Mouse (Mus musculus) limb, embryonic 12.5 days (tissue): ENCODE measurements around the gene Cfap61. TPM values are rescaled to one million over a fixed set of nuclear protein-coding genes. Genes with fewer than 3 reads are reported as not detected.

Source experiments
- ATAC-seq: fragments of 200-750 bp; cut with Nextera tagmentation; 2 replicates; pipeline ENCODE4 v1.8.0; 2017; ENCODE audit warnings: low read depth, moderate TSS enrichment; ENCODE audit not compliant: insufficient number of reproducible peaks, insufficient read depth, low FRiP score, low TSS enrichment
- H3K27ac ChIP-seq: fragments of 300-500 bp; sonication (generic); 2 replicates; pipeline ENCODE4 v1.5.1; 2016; ENCODE audit warnings: mild to moderate bottlenecking, moderate library complexity
- H3K27me3 ChIP-seq: fragments of 300-500 bp; sonication (generic); 2 replicates; pipeline ENCODE4 v1.6.1; 2016; ENCODE audit warnings: mild to moderate bottlenecking, moderate library complexity
- H3K36me3 ChIP-seq: fragments of 300-500 bp; sonication (generic); 2 replicates; pipeline ENCODE4 v1.6.1; 2016; ENCODE audit warnings: mild to moderate bottlenecking, moderate library complexity
- H3K4me1 ChIP-seq: fragments of 300-500 bp; sonication (generic); replicated peaks from 2 replicates; pipeline ENCODE4 v1.6.1; 2016
- H3K4me2 ChIP-seq: fragments of 300-500 bp; sonication (generic); 2 replicates; pipeline ENCODE4 v1.6.1; 2016; ENCODE audit warnings: mild to moderate bottlenecking, moderate library complexity
- H3K4me3 ChIP-seq: fragments of 300-500 bp; sonication (generic); replicated peaks from 2 replicates; pipeline ENCODE4 v1.5.1; 2016; ENCODE audit warnings: mild to moderate bottlenecking
- H3K9ac ChIP-seq: fragments of 300-500 bp; sonication (generic); replicated peaks from 2 replicates; pipeline ENCODE4 v1.6.1; 2016; ENCODE audit warnings: mild to moderate bottlenecking, moderate library complexity
- H3K9me3 ChIP-seq: fragments of 300-500 bp; sonication (generic); 2 replicates; pipeline ENCODE4 v1.6.1; 2016; ENCODE audit warnings: mild to moderate bottlenecking, moderate library complexity
- WGBS: fragments of 180-500 bp; shearing (Covaris S2); methylation state at CpG from one replicate; pipeline ENCODE4 v1.1.7; 2016; 5-methylcytosine and 5-hydroxymethylcytosine counted together
- polyA plus RNA-seq: library from polyadenylated mRNA; unstranded; fragments of >200 nt; fragmentation: Nextera tagmentation; extraction: Ambion mirVana; gene quantifications from 2 replicates; pipeline ENCODE4 v1.2.1, GENCODE M21; 2016

Cfap61 gene
- polyA plus RNA-seq, 1 experiment from 2014 or later = 0.21 TPM

GRCm38 (mm10) chr2:145950239-145950638 lies 15.7 kb downstream of the Cfap61 start:
- 15% methylated on average over 10 of the region's 10 CpGs for WGBS
- no peak for ATAC-seq

GRCm38 (mm10) chr2:145952726-145953125 lies 18.1 kb downstream of the Cfap61 start:
- H3K4me1 ChIP-seq = peaks cover 14% of the 10 kb centered on the region; the same call in 1 of the 2 replicates
- WGBS = 70% methylated on average over 5 of the region's 5 CpGs
- no peak overlapping the region for H3K27ac ChIP-seq
- no peak overlapping the region for H3K4me2 ChIP-seq
- H3K9ac ChIP-seq = no peak overlapping the region
- H3K27me3 ChIP-seq = 0 out of 2 replicates have a peak, but pooled peaks cover 6% of the 10 kb centered on the region
- no peak for ATAC-seq
- no peaks in the 10 kb centered on the region for H3K9me3 ChIP-seq
- H3K36me3 ChIP-seq = no peaks in the 10 kb centered on the region
- H3K4me3 ChIP-seq = no peak overlapping the region

More at GRCm38 (mm10) chr2:145950239-145950638, 15.7 kb downstream of the Cfap61 start:
- Histone ChIP-seq H3K4me2 (no peak overlapping the region), H3K27me3 (0 out of 2 replicates have a peak, but pooled peaks cover 6% of the 10 kb centered on the region), H3K9ac (no peak overlapping the region), H3K27ac (no peak overlapping the region), H3K4me3 (no peak overlapping the region), H3K36me3 (no peaks in the 10 kb centered on the region), H3K4me1 (peaks cover 14% of the 10 kb centered on the region; the same call in 1 of the 2 replicates), H3K9me3 (no peaks in the 10 kb centered on the region)

DNA sequence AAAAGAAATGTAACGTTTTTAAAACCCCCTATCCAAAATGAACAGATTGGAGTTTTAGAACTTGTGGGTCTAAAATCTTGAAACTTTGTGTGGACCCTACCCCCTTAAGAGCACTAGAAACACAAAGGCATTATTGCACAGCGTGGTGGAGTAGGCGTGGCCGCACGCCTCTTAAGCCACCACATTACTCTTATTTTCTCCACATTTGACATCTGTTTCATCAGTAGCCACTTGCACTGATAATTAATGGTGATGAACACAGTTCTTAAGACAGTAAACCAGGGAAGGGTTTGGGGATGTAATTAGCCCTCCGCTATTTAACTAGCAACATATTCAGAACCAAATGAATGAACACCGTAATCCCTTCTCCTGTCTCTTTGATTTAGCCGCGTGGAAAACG lies 21.3 kb downstream of the Cfap61 start:
- peaks cover under 1% of the 10 kb centered on the region; the same call in 1 of the 2 replicates for H3K4me1 ChIP-seq
- H3K4me3 ChIP-seq = no peak overlapping the region
- H3K27ac ChIP-seq = no peak overlapping the region
- H3K9ac ChIP-seq = no peak overlapping the region
- 0 out of 2 replicates have a peak, but pooled peaks cover 2% of the 10 kb centered on the region for H3K27me3 ChIP-seq
- no peak for ATAC-seq
- no peak overlapping the region for H3K4me2 ChIP-seq
- H3K9me3 ChIP-seq = no peaks in the 10 kb centered on the region
- 59% methylated on average over 10 of the region's 10 CpGs for WGBS
- H3K36me3 ChIP-seq = no peaks in the 10 kb centered on the region

GRCm38 (mm10) chr2:145956318-145956717 lies 21.7 kb downstream of the Cfap61 start:
- Histone ChIP-seq H3K27ac (no peak overlapping the region), H3K36me3 (no peaks in the 10 kb centered on the region), H3K27me3 (0 out of 2 replicates have a peak, but pooled peaks cover 2% of the 10 kb centered on the region), H3K9ac (no peak overlapping the region), H3K9me3 (no peaks in the 10 kb centered on the region), H3K4me3 (no peak overlapping the region), H3K4me1 (no peaks in the 10 kb centered on the region), H3K4me2 (no peak overlapping the region)
- no peak for ATAC-seq
- 78% methylated on average over 5 of the region's 5 CpGs for WGBS

GRCm38 (mm10) chr2:145957450-145957849 lies 22.9 kb downstream of the Cfap61 start:
- Histone ChIP-seq H3K9me3 (no peaks in the 10 kb centered on the region), H3K36me3 (no peaks in the 10 kb centered on the region), H3K27me3 (0 out of 2 replicates have a peak, but pooled peaks cover 2% of the 10 kb centered on the region), H3K4me2 (no peak overlapping the region), H3K4me1 (no peaks in the 10 kb centered on the region), H3K9ac (no peak overlapping the region), H3K27ac (no peak overlapping the region), H3K4me3 (no peak overlapping the region)
- 14% methylated on average over 4 of the region's 4 CpGs for WGBS
- ATAC-seq = peak; percentile 46; the same call in 1 of the 2 replicates

DNA sequence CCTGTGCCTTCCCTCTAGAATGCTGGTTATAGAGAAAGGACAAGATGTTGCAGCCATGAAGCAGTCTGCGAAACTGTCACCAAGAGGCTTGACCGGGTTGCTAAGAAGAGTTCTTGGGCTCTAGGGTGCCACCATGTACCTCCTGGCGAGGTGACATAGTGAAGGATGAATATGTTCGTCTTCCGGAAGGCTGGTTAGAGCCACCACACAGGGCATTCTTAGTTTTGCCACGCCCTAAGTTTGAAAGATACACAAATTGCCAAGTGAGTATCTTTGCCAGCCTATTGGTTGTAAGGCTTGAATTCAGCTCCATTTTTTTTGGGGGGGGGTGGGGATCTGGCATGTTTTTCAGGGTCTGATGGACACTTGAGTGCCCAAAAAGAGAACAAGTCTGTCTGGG lies 23.5 kb downstream of the Cfap61 start:
- H3K4me3 ChIP-seq = no peak overlapping the region
- H3K36me3 ChIP-seq = no peaks in the 10 kb centered on the region
- no peak for ATAC-seq
- no peak overlapping the region for H3K9ac ChIP-seq
- no peak overlapping the region for H3K4me2 ChIP-seq
- H3K9me3 ChIP-seq = no peaks in the 10 kb centered on the region
- H3K4me1 ChIP-seq = no peaks in the 10 kb centered on the region
- H3K27me3 ChIP-seq = 0 out of 2 replicates have a peak, but pooled peaks cover 2% of the 10 kb centered on the region
- 81% methylated on average over 6 of the region's 6 CpGs for WGBS
- no peak overlapping the region for H3K27ac ChIP-seq

GRCm38 (mm10) chr2:145958551-145958950 lies 24.0 kb downstream of the Cfap61 start:
- 87% methylated on average over 7 of the region's 7 CpGs for WGBS
- no peak for ATAC-seq
- Histone ChIP-seq H3K4me2 (no peak overlapping the region), H3K27me3 (0 out of 2 replicates have a peak, but pooled peaks cover 2% of the 10 kb centered on the region), H3K27ac (no peak overlapping the region), H3K36me3 (no peaks in the 10 kb centered on the region), H3K4me3 (no peak overlapping the region), H3K9me3 (no peaks in the 10 kb centered on the region), H3K4me1 (no peaks in the 10 kb centered on the region), H3K9ac (no peak overlapping the region)

DNA sequence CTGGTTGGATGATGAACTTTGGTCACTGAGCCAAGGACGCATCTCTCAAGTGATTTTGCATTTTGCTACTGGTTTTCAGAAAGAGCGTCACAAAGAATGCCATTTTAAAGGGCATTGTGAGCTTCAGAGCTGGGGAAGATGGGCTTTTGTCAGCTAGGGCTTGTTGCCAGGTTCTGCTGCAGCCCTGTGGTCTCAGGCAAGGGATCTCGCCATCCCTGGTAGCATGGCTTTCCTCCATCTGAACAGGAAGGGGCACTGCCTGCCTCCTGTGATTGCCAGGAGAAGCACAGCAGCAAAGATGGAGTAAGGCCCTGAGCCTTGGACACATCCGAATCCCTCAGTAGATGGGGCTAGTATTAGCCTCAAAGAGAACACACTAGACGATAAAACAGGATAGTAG lies 27.3 kb downstream of the Cfap61 start:
- Histone ChIP-seq H3K36me3 (no peaks in the 10 kb centered on the region), H3K9ac (no peak overlapping the region), H3K4me1 (no peaks in the 10 kb centered on the region), H3K27me3 (0 out of 2 replicates have a peak, but pooled peaks cover 2% of the 10 kb centered on the region), H3K9me3 (no peaks in the 10 kb centered on the region), H3K4me3 (no peak overlapping the region), H3K4me2 (no peak overlapping the region), H3K27ac (no peak overlapping the region)
- no peak for ATAC-seq
- WGBS = 87% methylated on average over 5 of the region's 5 CpGs

- H3K27me3 ChIP-seq = no peaks in the 10 kb centered on the region
- no peaks in the 10 kb centered on the region for H3K9me3 ChIP-seq
- H3K9ac ChIP-seq = no peak overlapping the region
- no peak overlapping the region for H3K4me2 ChIP-seq
- H3K4me1 ChIP-seq = no peaks in the 10 kb centered on the region
- no peaks in the 10 kb centered on the region for H3K36me3 ChIP-seq
- 88% methylated on average over 12 of the region's 12 CpGs for WGBS
- H3K4me3 ChIP-seq = no peak overlapping the region
- no peak for ATAC-seq
- H3K27ac ChIP-seq = no peak overlapping the region
Observed at GRCm38 (mm10) chr2:145970751-145971150, 36.2 kb downstream of the Cfap61 start.

GRCm38 (mm10) chr2:145971237-145972010 lies 36.8 kb downstream of the Cfap61 start:
- 88% methylated on average over 20 of the region's 20 CpGs for WGBS
- no peaks in the 10 kb centered on the region for H3K9me3 ChIP-seq
- no peak overlapping the region for H3K27ac ChIP-seq
- no peak overlapping the region for H3K9ac ChIP-seq
- no peaks in the 10 kb centered on the region for H3K4me1 ChIP-seq
- no peak overlapping the region for H3K4me2 ChIP-seq
- no peak overlapping the region for H3K4me3 ChIP-seq
- H3K27me3 ChIP-seq = no peaks in the 10 kb centered on the region
- no peaks in the 10 kb centered on the region for H3K36me3 ChIP-seq
- no peak for ATAC-seq

GRCm38 (mm10) chr2:145972571-145972970 lies 38.0 kb downstream of the Cfap61 start:
- H3K27me3 ChIP-seq = no peaks in the 10 kb centered on the region
- no peaks in the 10 kb centered on the region for H3K4me1 ChIP-seq
- no peak overlapping the region for H3K4me3 ChIP-seq
- H3K9ac ChIP-seq = no peak overlapping the region
- no peak overlapping the region for H3K4me2 ChIP-seq
- ATAC-seq = no peak
- H3K27ac ChIP-seq = no peak overlapping the region
- H3K9me3 ChIP-seq = no peaks in the 10 kb centered on the region
- H3K36me3 ChIP-seq = no peaks in the 10 kb centered on the region
- 91% methylated on average over 4 of the region's 4 CpGs for WGBS
